Mouse (Mus musculus) gastrocnemius, adult 2 months (tissue): ENCODE results near the gene Ankrd54. TPM values are rescaled to one million over a fixed set of nuclear protein-coding genes. Genes with fewer than 3 reads are reported as not detected.
A peak's percentile ranks its signal among the peaks of the same experiment; 100 is the strongest.

Source experiments
- DNase-seq: peaks from one replicate; pipeline ENCODE4 v3.0.0; 2022
- H3K27ac ChIP-seq: fragments of 200-600 bp; 2 replicates; pipeline ENCODE4 v1.8.1; 2022; ENCODE audit warnings: mild to moderate bottlenecking
- H3K4me3 ChIP-seq: fragments of 200-600 bp; 2 replicates; pipeline ENCODE4 v1.8.1; 2022; ENCODE audit warnings: mild to moderate bottlenecking, moderate library complexity
- CTCF ChIP-seq: fragments of 200-600 bp; IDR thresholded peaks from 2 replicates; pipeline ENCODE4 v1.8.1; 2022; ENCODE audit warnings: antibody characterized with exemption, mild to moderate bottlenecking, moderate library complexity
- intact Hi-C: fragments of 180-260 bp; cut with DNase I; formaldehyde crosslinking; loops from one replicate; pipeline ENCODE4 v1.15.1; 2025
- total RNA-seq, 2 experiments: library from RNA; stranded (reverse); gene quantifications; 2 replicates each; pipeline ENCODE4 v1.2.3; 2021

The Ankrd54 gene
- total RNA-seq, 2 experiments from 2014 or later: 4.5 to 5.1 TPM

GRCm38 (mm10) chr15:79098868-79099267 lies 36.2 kb upstream of the Ankrd54 start:
- Histone ChIP-seq H3K4me3 (no peak overlapping the region), H3K27ac (peak overlapping the region; percentile 83)
- intact Hi-C loops: no loop called here
- DNase-seq: peak; percentile 37
- no peak for TF ChIP-seq CTCF

- TF ChIP-seq CTCF: no peak
- intact Hi-C loops: no loop called here
- no peak for DNase-seq
- H3K27ac ChIP-seq: peak overlapping the region; percentile 83
- no peak overlapping the region for H3K4me3 ChIP-seq
These were observed 35.5 kb upstream of the Ankrd54 start for GRCm38 (mm10) chr15:79098220-79098619.

- TF ChIP-seq CTCF: no peak
- H3K27ac ChIP-seq: peak overlapping the region; percentile 83
- peak overlapping the region; percentile 51 for H3K4me3 ChIP-seq
- intact Hi-C loops: no loop called here
- DNase-seq: peak; percentile 89
These were observed 34.9 kb upstream of the Ankrd54 start for GRCm38 (mm10) chr15:79097611-79098025.

GRCm38 (mm10) chr15:79097135-79097534 lies 34.4 kb upstream of the Ankrd54 start:
- intact Hi-C loops: no loop called here
- no peak for DNase-seq

GRCm38 (mm10) chr15:79096556-79096955 lies 33.9 kb upstream of the Ankrd54 start:
- peak; percentile 43 for DNase-seq
- Histone ChIP-seq H3K4me3 (no peak overlapping the region), H3K27ac (peak overlapping the region; percentile 83)
- intact Hi-C loops: no loop called here
- TF ChIP-seq CTCF: no peak

More at GRCm38 (mm10) chr15:79097135-79097534, 34.4 kb upstream of the Ankrd54 start:
- no peak for TF ChIP-seq CTCF
- Histone ChIP-seq H3K27ac (peak overlapping the region; percentile 83), H3K4me3 (peak overlapping the region; percentile 51)

GRCm38 (mm10) chr15:79095483-79095882 lies 32.8 kb upstream of the Ankrd54 start:
- DNase-seq: no peak
- peak overlapping the region; percentile 83; the same call in 1 of the 2 replicates for H3K27ac ChIP-seq
- H3K4me3 ChIP-seq: no peak overlapping the region
- intact Hi-C loops: no loop called here
- no peak for TF ChIP-seq CTCF

GRCm38 (mm10) chr15:79093083-79093839 lies 30.6 kb upstream of the Ankrd54 start:
- Histone ChIP-seq H3K27ac (0 out of 2 replicates have a peak overlapping the region, but pooled peaks have one; percentile 12), H3K4me3 (no peak overlapping the region)
- intact Hi-C loops: loop anchor here (2.0 to 5.0 kb wide), 2 partner anchors 34 to 56 kb away; no protein-coding TSS in a partner anchor
- TF ChIP-seq CTCF: peak; percentile 71
- peak; percentile 44 for DNase-seq

- intact Hi-C loops: loop anchor here (2.0 to 5.0 kb wide), 2 partner anchors 35 to 57 kb away; no protein-coding TSS in a partner anchor
- TF ChIP-seq CTCF: no peak
- no peak overlapping the region for H3K4me3 ChIP-seq
- H3K27ac ChIP-seq: 0 out of 2 replicates have a peak overlapping the region, but pooled peaks have one; percentile 20
- DNase-seq: no peak
These were observed 29.6 kb upstream of the Ankrd54 start for GRCm38 (mm10) chr15:79092284-79092683.

GRCm38 (mm10) chr15:79079567-79079966 lies 16.9 kb upstream of the Ankrd54 start:
- no peak overlapping the region for H3K27ac ChIP-seq
- no peak for DNase-seq
- TF ChIP-seq CTCF: no peak
- no peak overlapping the region for H3K4me3 ChIP-seq
- intact Hi-C loops: no loop called here

GRCm38 (mm10) chr15:79075658-79076365 lies 13.1 kb upstream of the Ankrd54 start:
- DNase-seq: no peak
- Histone ChIP-seq H3K4me3 (peak overlapping the region; percentile 76), H3K27ac (peak overlapping the region; percentile 83)
- TF ChIP-seq CTCF: no peak
- intact Hi-C loops: loop anchor here (1.0 kb wide), 1 partner anchor 14 kb away; the partner anchor contains the start of gene Ankrd54

- intact Hi-C loops: loop anchor here (1.0 to 5.0 kb wide), 2 partner anchors 13 to 163 kb away; partner anchors contain the start of genes Ankrd54 and Pdxp
- Histone ChIP-seq H3K27ac (peak within 1 kb of the TSS; percentile 83), H3K4me3 (peak within 1 kb of the TSS; percentile 76)
- peak; percentile 93 for DNase-seq
- peak; percentile 23; the same call in 1 of the 2 replicates for TF ChIP-seq CTCF
These were observed 12.3 kb upstream of the Ankrd54 start, which contains the start of gene Eif3l for GRCm38 (mm10) chr15:79074913-79075532. Gene Eif3l (plus strand): TSS chr15:79075179.

GRCm38 (mm10) chr15:79074446-79074845 lies 11.8 kb upstream of the Ankrd54 start:
- intact Hi-C loops: loop anchor here (5.0 kb wide), 1 partner anchor 162 kb away; the partner anchor contains the start of gene Pdxp
- H3K27ac ChIP-seq: peak overlapping the region; percentile 83
- H3K4me3 ChIP-seq: peak overlapping the region; percentile 76
- no peak for TF ChIP-seq CTCF
- no peak for DNase-seq
